Mouse (Mus musculus): ENCODE measurements around the gene Pcdh9.

Pcdh9 gene

GRCm38 (mm10) chr14:93275661-93276060 is 614.8 kb downstream of the Pcdh9 start:
- TF ChIP-seq GATA4 (IDR thresholded peaks at IDR 0.05; ENCODE audit: insufficient replicate concordance, low read length) = no peak

GRCm38 (mm10) chr14:93274767-93275166 is 615.7 kb downstream of the Pcdh9 start:
- no peak for TF ChIP-seq GATA4 (IDR thresholded peaks at IDR 0.05; ENCODE audit: insufficient replicate concordance, low read length)

GRCm38 (mm10) chr14:93253411-93253810 is 637.1 kb downstream of the Pcdh9 start:
- TF ChIP-seq GATA4 (IDR thresholded peaks at IDR 0.05; ENCODE audit: insufficient replicate concordance, low read length) = no peak

GRCm38 (mm10) chr14:93240263-93240662 is 650.2 kb downstream of the Pcdh9 start:
- TF ChIP-seq GATA4 (IDR thresholded peaks at IDR 0.05; ENCODE audit: insufficient replicate concordance, low read length) = no peak

- no peak for TF ChIP-seq GATA4 (IDR thresholded peaks at IDR 0.05; ENCODE audit: insufficient replicate concordance, low read length)
Observed at GRCm38 (mm10) chr14:93234333-93234732, 656.1 kb downstream of the Pcdh9 start.

GRCm38 (mm10) chr14:93233599-93233998 is 656.9 kb downstream of the Pcdh9 start:
- TF ChIP-seq GATA4 (IDR thresholded peaks at IDR 0.05; ENCODE audit: insufficient replicate concordance, low read length) = no peak

- TF ChIP-seq GATA4 (IDR thresholded peaks at IDR 0.05; ENCODE audit: insufficient replicate concordance, low read length) = no peak
Observed at GRCm38 (mm10) chr14:93199791-93200190, 690.7 kb downstream of the Pcdh9 start.

GRCm38 (mm10) chr14:93182606-93183491 is 707.6 kb downstream of the Pcdh9 start:
- TF ChIP-seq GATA4 (IDR thresholded peaks at IDR 0.05; ENCODE audit: insufficient replicate concordance, low read length) = no peak

GRCm38 (mm10) chr14:93169201-93169600 is 721.3 kb downstream of the Pcdh9 start:
- no peak for TF ChIP-seq GATA4 (IDR thresholded peaks at IDR 0.05; ENCODE audit: insufficient replicate concordance, low read length)

GRCm38 (mm10) chr14:93168367-93168766 is 722.1 kb downstream of the Pcdh9 start:
- TF ChIP-seq GATA4 (IDR thresholded peaks at IDR 0.05; ENCODE audit: insufficient replicate concordance, low read length) = no peak

GRCm38 (mm10) chr14:93143414-93143813 is 747.1 kb downstream of the Pcdh9 start:
- no peak for TF ChIP-seq GATA4 (IDR thresholded peaks at IDR 0.05; ENCODE audit: insufficient replicate concordance, low read length)

GRCm38 (mm10) chr14:93142076-93142475 is 748.4 kb downstream of the Pcdh9 start:
- TF ChIP-seq GATA4 (IDR thresholded peaks at IDR 0.05; ENCODE audit: insufficient replicate concordance, low read length) = no peak

- TF ChIP-seq GATA4 (IDR thresholded peaks at IDR 0.05; ENCODE audit: insufficient replicate concordance, low read length) = no peak
Observed at GRCm38 (mm10) chr14:93126993-93127392, 763.5 kb downstream of the Pcdh9 start.

GRCm38 (mm10) chr14:93102755-93103154 is 787.7 kb downstream of the Pcdh9 start:
- TF ChIP-seq GATA4 (IDR thresholded peaks at IDR 0.05; ENCODE audit: insufficient replicate concordance, low read length) = no peak

- TF ChIP-seq GATA4 (IDR thresholded peaks at IDR 0.05; ENCODE audit: insufficient replicate concordance, low read length) = no peak
Observed at GRCm38 (mm10) chr14:93095081-93095480, 795.4 kb downstream of the Pcdh9 start.

- TF ChIP-seq GATA4 (IDR thresholded peaks at IDR 0.05; ENCODE audit: insufficient replicate concordance, low read length) = no peak
Observed at GRCm38 (mm10) chr14:93092806-93093205, 797.7 kb downstream of the Pcdh9 start.

- TF ChIP-seq GATA4 (IDR thresholded peaks at IDR 0.05; ENCODE audit: insufficient replicate concordance, low read length) = no peak
Observed at GRCm38 (mm10) chr14:93085646-93086045, 804.8 kb downstream of the Pcdh9 start.

All from liver, adult (tissue).